Mouse (Mus musculus) activated CD4-positive, CD25-positive, alpha-beta regulatory T cell, adult 4 months (primary cell): ENCODE results near the gene Mipep. TPM values are rescaled to one million over a fixed set of nuclear protein-coding genes. Genes with fewer than 3 reads are reported as not detected.

Experiments used
- ATAC-seq: one replicate; pipeline ENCODE4 v1.8.0; 2017
- polyA plus RNA-seq, 2 experiments: library from polyadenylated mRNA; unstranded; fragments of 100-300 nt; shearing (Covaris generic); gene quantifications; one replicate each; pipeline ENCODE4 v1.2.1; 2017

Mipep gene
- polyA plus RNA-seq, 2 experiments from 2014 or later, result 1.2 to 1.5 TPM

- no peak for ATAC-seq
These were observed 97.7 kb downstream of the Mipep start for GRCm38 (mm10) chr14:60882106-60882505.

- ATAC-seq, result no peak
These were observed 98.3 kb downstream of the Mipep start for GRCm38 (mm10) chr14:60882681-60883080.

- ATAC-seq, result no peak
These were observed 101.1 kb downstream of the Mipep start for GRCm38 (mm10) chr14:60885361-60885950.

- no peak for ATAC-seq
These were observed 109.5 kb downstream of the Mipep start for GRCm38 (mm10) chr14:60893882-60894281.

- no peak for ATAC-seq
These were observed 111.0 kb downstream of the Mipep start for GRCm38 (mm10) chr14:60895172-60896000.

DNA sequence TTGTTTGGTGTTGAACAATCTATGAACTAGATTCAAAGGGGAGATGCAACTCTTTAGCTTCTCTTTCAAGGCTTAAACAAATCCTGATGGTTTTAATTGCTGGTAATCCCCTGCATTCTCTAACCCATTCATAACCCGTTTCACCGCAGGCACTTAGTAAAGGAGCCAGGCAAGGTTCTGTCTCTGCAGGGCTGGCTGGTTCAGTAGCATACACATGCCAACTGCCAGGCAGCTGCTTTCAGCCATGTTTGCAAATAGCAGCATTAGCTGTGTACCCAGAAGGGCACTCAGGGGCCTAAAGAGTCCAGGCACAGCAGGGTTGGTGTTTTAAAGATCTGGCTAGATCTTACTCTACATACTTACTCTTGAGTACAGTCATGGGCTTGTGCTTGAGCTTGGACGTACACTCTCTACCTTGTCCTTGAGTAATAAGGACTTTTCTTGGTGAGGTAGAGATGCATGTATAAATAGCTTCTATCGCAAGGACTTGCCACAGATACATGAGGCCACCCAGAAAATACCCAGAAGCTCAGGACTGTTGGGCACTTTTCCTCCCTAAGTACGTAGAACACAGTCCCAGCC, 113.8 kb downstream of the Mipep start:
- no peak for ATAC-seq

GRCm38 (mm10) chr14:60904501-60904900, 120.1 kb downstream of the Mipep start:
- ATAC-seq, result no peak

- ATAC-seq, result no peak
These were observed 122.3 kb downstream of the Mipep start for GRCm38 (mm10) chr14:60906421-60907374.

DNA sequence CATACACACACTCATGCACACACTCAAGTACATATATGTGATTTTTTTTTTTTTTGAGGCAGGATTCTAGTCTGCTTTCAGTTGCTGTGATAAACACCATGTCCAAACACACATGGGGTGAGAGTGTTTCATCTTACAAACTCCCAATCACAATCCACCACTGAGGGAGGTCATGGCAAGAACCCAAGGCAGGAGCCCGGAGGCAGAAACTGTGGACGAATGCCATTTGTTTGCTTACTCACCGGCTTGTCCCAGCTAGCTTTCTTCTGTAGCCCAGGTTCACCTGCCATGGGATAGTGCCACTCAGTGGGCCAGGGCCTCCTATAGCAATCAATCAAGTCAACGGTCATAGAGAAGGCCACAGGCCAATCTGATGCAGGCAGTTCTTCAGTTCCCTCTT, 125.0 kb downstream of the Mipep start:
- no peak for ATAC-seq

- ATAC-seq, result no peak
These were observed 126.4 kb downstream of the Mipep start for GRCm38 (mm10) chr14:60910506-60911444.

GRCm38 (mm10) chr14:60912981-60913468, 128.7 kb downstream of the Mipep start:
- ATAC-seq, result no peak

DNA sequence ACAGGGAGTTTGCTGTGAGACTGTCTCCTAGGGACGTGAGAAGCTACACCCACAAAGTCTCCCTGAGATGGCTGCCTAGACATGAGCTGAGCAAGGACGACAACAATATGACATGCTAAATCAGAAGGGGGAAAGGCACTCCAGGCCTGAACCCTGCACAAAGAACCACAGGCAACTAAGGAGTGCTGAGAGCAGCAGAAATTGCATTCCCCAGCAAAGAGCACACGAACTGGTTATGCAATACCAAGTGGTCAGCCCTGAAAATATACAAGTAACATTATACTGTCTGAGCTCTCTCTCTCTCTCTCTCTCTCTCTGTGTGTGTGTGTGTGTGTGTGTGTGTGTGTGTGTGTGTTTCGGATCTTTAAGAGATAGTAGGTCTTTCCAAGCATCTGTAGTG, 132.3 kb downstream of the Mipep start:
- ATAC-seq, result no peak

DNA sequence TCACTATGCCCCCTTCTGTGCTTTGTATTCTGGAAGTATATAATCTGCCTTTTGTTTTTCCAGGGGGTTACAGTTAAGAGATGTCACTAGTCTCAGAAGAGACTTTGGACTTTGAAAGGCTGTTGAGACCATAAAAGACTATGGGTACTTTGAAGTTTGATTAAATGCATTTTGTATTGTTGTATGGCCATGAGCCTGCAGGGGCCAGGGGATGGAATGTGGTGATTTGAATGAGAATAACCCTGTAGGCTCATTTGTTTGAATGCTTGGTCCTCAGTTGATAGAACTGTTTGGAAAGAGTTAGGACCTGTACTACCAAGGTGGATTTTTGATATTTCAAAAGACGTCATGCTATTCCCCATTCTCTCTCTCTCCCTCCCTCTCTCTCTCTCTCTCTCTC, 141.6 kb downstream of the Mipep start:
- ATAC-seq, result no peak

DNA sequence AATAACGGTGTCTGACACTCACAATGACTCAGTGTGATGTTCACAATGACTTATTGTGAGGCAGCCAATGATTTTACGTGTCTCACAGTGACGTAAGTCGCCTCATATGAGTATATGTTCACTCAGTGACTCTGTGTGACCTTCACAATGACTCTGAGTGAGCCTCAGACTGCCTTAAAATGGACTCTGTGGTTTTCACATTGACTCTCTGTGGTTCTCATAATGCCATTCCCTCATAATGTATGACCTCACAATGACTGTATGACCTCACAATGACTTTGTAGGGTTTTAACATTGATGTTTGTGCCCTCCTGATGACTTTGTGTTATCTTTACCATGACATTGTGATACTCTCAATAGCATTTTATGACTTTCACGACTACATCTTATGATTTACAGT, 151.3 kb downstream of the Mipep start:
- no peak for ATAC-seq

DNA sequence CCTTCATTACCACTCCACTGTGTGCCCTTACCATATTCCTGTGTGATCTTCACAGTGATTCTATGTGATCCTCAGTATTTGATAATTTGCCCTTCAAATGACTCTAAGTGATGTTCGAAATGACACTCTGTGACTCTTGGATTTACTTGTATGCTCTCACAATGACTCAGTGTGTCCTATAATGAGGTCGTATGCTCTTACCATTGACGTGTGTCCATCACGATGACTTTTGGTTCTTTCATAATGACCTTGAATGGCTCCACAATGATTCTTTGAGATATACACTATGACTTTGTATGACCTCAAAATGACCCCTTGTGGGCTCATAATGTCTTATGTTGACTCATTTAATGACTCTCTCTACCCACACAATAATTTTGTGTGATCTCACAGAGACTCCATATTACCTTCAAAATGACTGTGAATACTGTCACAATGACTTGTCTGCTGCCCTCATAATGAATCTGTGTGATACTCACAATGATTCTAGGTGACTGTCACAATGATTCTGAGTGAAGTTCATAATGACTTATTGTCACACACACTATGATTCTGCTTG, 153.2 kb downstream of the Mipep start:
- no peak for ATAC-seq

Other genes with a start within 250 kb of the Mipep start
- gene Spata13, start 150.6 kb upstream of the Mipep start, polyA plus RNA-seq, result 100 to 1,000 TPM in 1 of 2 experiments, 10 to 100 TPM in 1; 85.7 to 107 TPM
- not detected for gene C1qtnf9, start 16.4 kb upstream of the Mipep start, polyA plus RNA-seq